Mouse (Mus musculus) thymus, adult 2 months (tissue): ENCODE results near the gene Pik3ca.

Experiments used
- CTCF ChIP-seq: fragments of 200-500 bp; IDR thresholded peaks from 2 replicates; pipeline ENCODE4 v1.5.1; 2012; ENCODE audit warnings: mild to moderate bottlenecking, control low read depth, low read length, moderate library complexity, borderline replicate concordance; ENCODE audit not compliant: control insufficient read depth, poor library complexity, insufficient read depth; ENCODE audit errors: extremely low read depth
- POLR2A ChIP-seq: fragments of 200-500 bp; IDR thresholded peaks from 2 replicates; pipeline ENCODE4 v1.6.1; 2012; ENCODE audit warnings: mild to moderate bottlenecking, low read length, control low read depth, moderate library complexity; ENCODE audit not compliant: control insufficient read depth, poor library complexity, insufficient read depth; ENCODE audit errors: extremely low read depth

DNA sequence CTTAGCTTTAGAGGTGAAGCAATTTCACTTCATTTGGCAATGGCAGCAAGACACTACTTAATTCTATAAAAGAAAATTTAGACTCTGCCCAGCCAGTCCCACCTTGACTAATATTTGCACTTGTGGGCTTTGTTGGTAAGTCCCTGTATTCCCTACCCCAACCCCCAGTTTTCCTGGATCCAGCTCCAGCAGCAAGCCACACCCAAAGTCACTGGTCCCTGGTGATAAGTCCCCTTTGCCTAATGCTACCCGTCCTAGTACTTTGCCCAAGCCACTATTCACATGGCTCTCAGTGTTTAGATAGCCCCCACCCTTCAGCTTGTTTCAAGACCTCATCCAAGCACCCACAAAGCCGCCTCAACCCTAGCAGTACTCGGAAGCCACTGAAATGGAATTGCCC, 15.9 kb upstream of the Pik3ca start:
- TF ChIP-seq POLR2A (no peak), CTCF (no peak)
